Mouse (Mus musculus): ENCODE results near the gene Hoxd12.

GRCm38 (mm10) chr2:74658024-74658666 lies 16.7 kb upstream of the Hoxd12 start:
- TF ChIP-seq CTCF (IDR thresholded peaks at IDR 0.05; ENCODE audit: insufficient read depth, low read length) (no peak), POLR2A (IDR thresholded peaks at IDR 0.05; ENCODE audit: borderline replicate concordance, extremely low read depth, low read depth, low read length) (no peak)
